Mouse (Mus musculus): ENCODE results near the gene Eml5. TPM values are rescaled to one million over a fixed set of nuclear protein-coding genes. Genes with fewer than 3 reads are reported as not detected.
A peak's percentile ranks its signal among the peaks of the same experiment; 100 is the strongest.

Eml5 gene
- polyA plus RNA-seq, 1 experiment from 2014 or later = 18.7 TPM

DNA sequence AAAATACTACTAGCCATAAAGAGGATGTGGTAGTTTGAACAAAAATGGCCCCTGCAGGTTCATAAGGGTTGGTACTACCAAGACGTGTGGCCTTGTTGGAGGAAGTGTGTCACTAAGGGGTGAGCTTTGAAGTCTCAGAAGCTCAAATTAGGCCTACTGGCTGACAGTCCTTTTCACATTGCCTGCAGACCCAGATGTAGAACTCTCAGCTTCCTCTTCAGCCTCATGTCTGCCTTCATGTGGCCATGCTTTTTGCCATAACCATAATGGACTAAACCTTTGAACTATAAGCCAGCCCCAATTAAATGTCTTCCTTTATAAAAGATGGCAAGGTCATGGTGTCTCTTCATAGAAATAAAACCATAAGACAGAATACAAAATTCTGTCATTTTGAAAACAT lies 4.5 kb downstream of the Eml5 start:
- ATAC-seq (ENCODE audit: low FRiP score) (no peak), DNase-seq (ENCODE audit: low spot score) (no peak)
- Histone ChIP-seq H3K4me1 (replicated peaks; ENCODE audit: control insufficient read depth, insufficient read depth, low read length) (peaks cover 16% of the 10 kb centered on the region), H3K4me2 (replicated peaks) (no peak overlapping the region), H3K27me3 (ENCODE audit: control insufficient read depth, insufficient read depth, low read length) (no peaks in the 10 kb centered on the region), H3K27ac (no peak overlapping the region), H3K36me3 (replicated peaks; ENCODE audit: control insufficient read depth, insufficient read depth) (no peaks in the 10 kb centered on the region), H3K9me3 (ENCODE audit: control insufficient read depth, low read length) (no peaks in the 10 kb centered on the region), H3K9ac (no peak overlapping the region), H3K4me3 (replicated peaks; ENCODE audit: low read length) (no peak overlapping the region)
- WGBS = 93% methylated on average over 1 of the region's 1 CpGs

- WGBS = 2% methylated on average over 1 of the region's 1 CpGs
- DNase-seq (ENCODE audit: low spot score) (peak; percentile 55), ATAC-seq (ENCODE audit: low FRiP score) (no peak)
- Histone ChIP-seq H3K4me1 (replicated peaks; ENCODE audit: control insufficient read depth, insufficient read depth, low read length) (no peaks in the 10 kb centered on the region), H3K4me2 (replicated peaks) (no peak overlapping the region), H3K27me3 (ENCODE audit: control insufficient read depth, insufficient read depth, low read length) (no peaks in the 10 kb centered on the region), H3K36me3 (replicated peaks; ENCODE audit: control insufficient read depth, insufficient read depth) (0 out of 2 replicates have a peak, but pooled peaks cover 4% of the 10 kb centered on the region), H3K9ac (no peak overlapping the region), H3K4me3 (replicated peaks; ENCODE audit: low read length) (no peak overlapping the region), H3K9me3 (ENCODE audit: control insufficient read depth, low read length) (no peaks in the 10 kb centered on the region), H3K27ac (no peak overlapping the region)
Observed at GRCm38 (mm10) chr12:98884515-98884914, 16.8 kb downstream of the Eml5 start.

DNA sequence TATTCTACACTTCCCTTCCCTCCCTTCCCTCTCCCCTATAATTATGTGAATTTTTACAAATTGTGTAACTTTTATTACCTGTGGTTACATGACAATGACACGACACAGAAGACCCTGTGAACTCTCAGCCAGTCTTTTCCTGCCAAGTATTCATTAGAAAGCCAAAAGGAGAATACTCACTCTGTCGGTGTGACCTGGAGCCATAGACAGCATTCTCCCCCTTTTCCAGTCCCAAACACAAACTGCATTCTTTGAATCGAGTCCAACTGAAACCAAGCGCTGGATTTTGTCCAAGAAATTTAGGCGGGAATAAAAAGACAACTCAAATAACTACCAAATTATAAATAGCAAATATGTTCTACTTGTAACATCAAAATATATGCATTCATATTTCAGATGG lies 19.5 kb downstream of the Eml5 start:
- Histone ChIP-seq H3K4me1 (replicated peaks; ENCODE audit: control insufficient read depth, insufficient read depth, low read length) (no peaks in the 10 kb centered on the region), H3K4me3 (replicated peaks; ENCODE audit: low read length) (no peak overlapping the region), H3K4me2 (replicated peaks) (no peak overlapping the region), H3K27me3 (ENCODE audit: control insufficient read depth, insufficient read depth, low read length) (no peaks in the 10 kb centered on the region), H3K27ac (no peak overlapping the region), H3K9me3 (ENCODE audit: control insufficient read depth, low read length) (no peaks in the 10 kb centered on the region), H3K36me3 (replicated peaks; ENCODE audit: control insufficient read depth, insufficient read depth) (0 out of 2 replicates have a peak, but pooled peaks cover 2% of the 10 kb centered on the region), H3K9ac (no peak overlapping the region)
- WGBS = 61% methylated on average over 5 of the region's 5 CpGs
- DNase-seq (ENCODE audit: low spot score) (peak; percentile 26), ATAC-seq (ENCODE audit: low FRiP score) (no peak)

DNA sequence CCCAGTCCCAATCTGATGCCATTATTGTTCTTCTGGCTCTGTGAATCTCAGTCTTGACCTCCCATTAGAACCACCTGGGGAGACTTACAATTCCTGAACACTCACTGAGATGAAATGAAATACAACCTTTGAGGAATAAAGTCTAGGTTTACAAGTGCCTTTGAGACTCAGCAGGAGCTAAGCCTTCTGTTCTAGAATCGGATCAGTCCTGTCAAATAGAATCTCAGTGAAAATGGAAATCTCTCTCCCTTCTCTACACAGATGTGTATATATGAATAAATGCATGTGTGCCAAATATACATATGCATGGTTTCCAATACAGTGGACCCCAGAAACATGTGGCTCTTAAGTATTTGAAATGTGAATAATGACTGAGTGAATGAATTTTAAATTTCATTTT lies 22.6 kb downstream of the Eml5 start:
- no peaks in the 10 kb centered on the region for H3K27me3 ChIP-seq (ENCODE audit: control insufficient read depth, insufficient read depth, low read length)
- no peak overlapping the region for H3K4me2 ChIP-seq (replicated peaks)
- WGBS = 28% methylated on average over 1 of the region's 1 CpGs
- ATAC-seq (ENCODE audit: low FRiP score) (no peak), DNase-seq (ENCODE audit: low spot score) (no peak)
- H3K4me3 ChIP-seq (replicated peaks; ENCODE audit: low read length) = no peak overlapping the region
- no peaks in the 10 kb centered on the region for H3K4me1 ChIP-seq (replicated peaks; ENCODE audit: control insufficient read depth, insufficient read depth, low read length)
- H3K9me3 ChIP-seq (ENCODE audit: control insufficient read depth, low read length) = no peaks in the 10 kb centered on the region
- no peak overlapping the region for H3K9ac ChIP-seq
- H3K36me3 ChIP-seq (replicated peaks; ENCODE audit: control insufficient read depth, insufficient read depth) = no peaks in the 10 kb centered on the region
- no peak overlapping the region for H3K27ac ChIP-seq

GRCm38 (mm10) chr12:98875216-98875615 lies 26.1 kb downstream of the Eml5 start:
- H3K9ac ChIP-seq = no peak overlapping the region
- H3K4me3 ChIP-seq (replicated peaks; ENCODE audit: low read length) = no peak overlapping the region
- no peak overlapping the region for H3K4me2 ChIP-seq (replicated peaks)
- DNase-seq (ENCODE audit: low spot score) (no peak), ATAC-seq (ENCODE audit: low FRiP score) (no peak)
- no peaks in the 10 kb centered on the region for H3K27me3 ChIP-seq (ENCODE audit: control insufficient read depth, insufficient read depth, low read length)
- H3K27ac ChIP-seq = no peak overlapping the region
- H3K4me1 ChIP-seq (replicated peaks; ENCODE audit: control insufficient read depth, insufficient read depth, low read length) = no peaks in the 10 kb centered on the region
- H3K9me3 ChIP-seq (ENCODE audit: control insufficient read depth, low read length) = no peaks in the 10 kb centered on the region
- H3K36me3 ChIP-seq (replicated peaks; ENCODE audit: control insufficient read depth, insufficient read depth) = peaks cover 13% of the 10 kb centered on the region
- 73% methylated on average over 2 of the region's 2 CpGs for WGBS

DNA sequence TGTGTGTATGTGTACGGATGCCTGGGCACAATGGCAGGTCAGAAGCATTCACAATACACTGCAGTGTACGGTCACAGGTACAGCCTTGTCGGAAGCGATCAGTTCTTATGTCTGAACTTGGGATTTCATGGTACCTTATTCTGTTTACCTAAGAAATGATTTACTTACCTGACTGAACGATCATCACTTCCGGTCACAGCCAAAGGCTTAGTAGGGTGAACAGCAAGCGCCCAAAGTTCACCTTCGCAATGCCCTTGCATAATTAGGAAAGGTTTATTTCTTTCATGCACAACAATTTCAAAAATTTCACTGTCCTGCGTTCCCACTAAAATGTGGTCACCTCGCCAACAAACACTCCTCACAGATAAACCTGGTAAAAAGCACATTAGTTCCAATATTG lies 28.4 kb downstream of the Eml5 start:
- whole genome bisulfite sequencing = 94% methylated on average over 10 of the region's 10 CpGs

GRCm38 (mm10) chr12:98863436-98863835 lies 37.8 kb downstream of the Eml5 start:
- no peak for DNase-seq (ENCODE audit: low spot score)
- no peak for ATAC-seq (ENCODE audit: low FRiP score)
- WGBS = 91% methylated on average over 4 of the region's 4 CpGs
- Histone ChIP-seq H3K9me3 (ENCODE audit: control insufficient read depth, low read length) (no peaks in the 10 kb centered on the region), H3K27me3 (ENCODE audit: control insufficient read depth, insufficient read depth, low read length) (no peaks in the 10 kb centered on the region), H3K4me2 (replicated peaks) (no peak overlapping the region), H3K9ac (no peak overlapping the region), H3K4me3 (replicated peaks; ENCODE audit: low read length) (no peak overlapping the region), H3K27ac (no peak overlapping the region), H3K4me1 (replicated peaks; ENCODE audit: control insufficient read depth, insufficient read depth, low read length) (no peaks in the 10 kb centered on the region), H3K36me3 (replicated peaks; ENCODE audit: control insufficient read depth, insufficient read depth) (peaks cover 49% of the 10 kb centered on the region)

More for the DNA sequence above, 28.4 kb downstream of the Eml5 start:
- no peak overlapping the region for H3K9ac ChIP-seq
- DNase-seq (ENCODE audit: low spot score) (no peak), ATAC-seq (ENCODE audit: low FRiP score) (no peak)
- no peaks in the 10 kb centered on the region for H3K27me3 ChIP-seq (ENCODE audit: control insufficient read depth, insufficient read depth, low read length)
- H3K4me3 ChIP-seq (replicated peaks; ENCODE audit: low read length) = no peak overlapping the region
- peaks cover 17% of the 10 kb centered on the region for H3K36me3 ChIP-seq (replicated peaks; ENCODE audit: control insufficient read depth, insufficient read depth)
- H3K9me3 ChIP-seq (ENCODE audit: control insufficient read depth, low read length) = no peaks in the 10 kb centered on the region
- H3K27ac ChIP-seq = no peak overlapping the region
- H3K4me1 ChIP-seq (replicated peaks; ENCODE audit: control insufficient read depth, insufficient read depth, low read length) = no peaks in the 10 kb centered on the region
- no peak overlapping the region for H3K4me2 ChIP-seq (replicated peaks)

GRCm38 (mm10) chr12:98860316-98860715 lies 41.0 kb downstream of the Eml5 start:
- no peaks in the 10 kb centered on the region for H3K9me3 ChIP-seq (ENCODE audit: control insufficient read depth, low read length)
- no peak overlapping the region for H3K4me3 ChIP-seq (replicated peaks; ENCODE audit: low read length)
- DNase-seq (ENCODE audit: low spot score) (no peak), ATAC-seq (ENCODE audit: low FRiP score) (no peak)
- H3K27me3 ChIP-seq (ENCODE audit: control insufficient read depth, insufficient read depth, low read length) = no peaks in the 10 kb centered on the region
- no peak overlapping the region for H3K4me2 ChIP-seq (replicated peaks)
- peaks cover 45% of the 10 kb centered on the region for H3K36me3 ChIP-seq (replicated peaks; ENCODE audit: control insufficient read depth, insufficient read depth)
- no peak overlapping the region for H3K27ac ChIP-seq
- no peaks in the 10 kb centered on the region for H3K4me1 ChIP-seq (replicated peaks; ENCODE audit: control insufficient read depth, insufficient read depth, low read length)
- no peak overlapping the region for H3K9ac ChIP-seq
- WGBS = 93% methylated on average over 2 of the region's 2 CpGs

DNA sequence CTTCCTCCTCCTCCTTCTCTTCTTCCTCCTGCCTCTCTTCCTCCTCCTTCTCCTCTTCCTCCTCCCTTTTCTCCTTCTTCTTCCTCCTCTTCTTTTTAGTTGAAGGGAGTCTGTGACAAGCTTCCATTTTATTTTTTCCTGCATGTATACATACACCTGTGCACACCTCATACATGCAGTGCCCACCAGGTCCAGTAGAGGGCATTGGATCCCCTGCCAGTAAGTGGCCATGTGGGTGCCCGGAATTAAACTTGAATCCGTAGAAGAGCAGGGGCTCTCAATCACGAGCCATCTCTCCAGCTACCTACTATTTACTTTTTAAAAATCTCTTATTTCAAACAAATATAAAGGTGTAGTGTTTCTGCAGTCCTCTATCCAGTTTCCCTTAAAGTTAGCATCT lies 50.5 kb downstream of the Eml5 start:
- H3K9me3 ChIP-seq (ENCODE audit: control insufficient read depth, low read length) = no peaks in the 10 kb centered on the region
- H3K9ac ChIP-seq = no peak overlapping the region
- DNase-seq (ENCODE audit: low spot score) (peak; percentile 71), ATAC-seq (ENCODE audit: low FRiP score) (no peak)
- H3K27ac ChIP-seq = no peak overlapping the region
- H3K27me3 ChIP-seq (ENCODE audit: control insufficient read depth, insufficient read depth, low read length) = no peaks in the 10 kb centered on the region
- WGBS = 37% methylated on average over 3 of the region's 3 CpGs
- H3K4me2 ChIP-seq (replicated peaks) = no peak overlapping the region
- H3K36me3 ChIP-seq (replicated peaks; ENCODE audit: control insufficient read depth, insufficient read depth) = no peaks in the 10 kb centered on the region; the same call in none of the 2 replicates
- no peak overlapping the region for H3K4me3 ChIP-seq (replicated peaks; ENCODE audit: low read length)
- H3K4me1 ChIP-seq (replicated peaks; ENCODE audit: control insufficient read depth, insufficient read depth, low read length) = no peaks in the 10 kb centered on the region

- Histone ChIP-seq H3K36me3 (replicated peaks; ENCODE audit: control insufficient read depth, insufficient read depth) (peaks cover 22% of the 10 kb centered on the region), H3K9ac (no peak overlapping the region), H3K4me3 (replicated peaks; ENCODE audit: low read length) (no peak overlapping the region), H3K27ac (no peak overlapping the region), H3K4me1 (replicated peaks; ENCODE audit: control insufficient read depth, insufficient read depth, low read length) (no peaks in the 10 kb centered on the region), H3K9me3 (ENCODE audit: control insufficient read depth, low read length) (no peaks in the 10 kb centered on the region), H3K27me3 (ENCODE audit: control insufficient read depth, insufficient read depth, low read length) (no peaks in the 10 kb centered on the region), H3K4me2 (replicated peaks) (no peak overlapping the region)
- 97% methylated on average over 3 of the region's 3 CpGs for WGBS
- ATAC-seq (ENCODE audit: low FRiP score) (no peak), DNase-seq (ENCODE audit: low spot score) (no peak)
Observed at GRCm38 (mm10) chr12:98844774-98845173, 56.5 kb downstream of the Eml5 start.

Data from hindbrain, embryonic 14.5 days (tissue).